Mouse (Mus musculus): ENCODE measurements around the gene Mt2. TPM values are rescaled to one million over a fixed set of nuclear protein-coding genes. Genes with fewer than 3 reads are reported as not detected.
A peak's percentile ranks its signal among the peaks of the same experiment; 100 is the strongest.

The Mt2 gene
- polyA plus RNA-seq, 1 experiment from 2014 or later: 310 TPM

GRCm38 (mm10) chr8:94136192-94136591, 36.3 kb upstream of the Mt2 start:
- ATAC-seq (ENCODE audit: insufficient number of reproducible peaks, insufficient read depth, low FRiP score, low read depth): no peak
- Histone ChIP-seq H3K36me3 (ENCODE audit: control insufficient read depth, insufficient read depth, low read length) (no peaks in the 10 kb centered on the region), H3K4me2 (replicated peaks; ENCODE audit: low read depth, low read length) (no peak overlapping the region), H3K27me3 (ENCODE audit: control insufficient read depth, insufficient read depth, low read length) (no peaks in the 10 kb centered on the region), H3K9me3 (ENCODE audit: control insufficient read depth, low read depth, low read length) (no peaks in the 10 kb centered on the region), H3K4me3 (ENCODE audit: low read depth, low read length) (no peak overlapping the region), H3K27ac (ENCODE audit: low read length) (no peak overlapping the region), H3K4me1 (ENCODE audit: control insufficient read depth, insufficient read depth, low read length) (no peaks in the 10 kb centered on the region), H3K9ac (replicated peaks; ENCODE audit: low read depth, low read length) (no peak overlapping the region)
- WGBS: 58% methylated on average over 7 of the region's 7 CpGs

- H3K4me1 ChIP-seq (ENCODE audit: control insufficient read depth, insufficient read depth, low read length): no peaks in the 10 kb centered on the region
- no peak within 1 kb of the TSS for H3K27ac ChIP-seq (ENCODE audit: low read length)
- H3K36me3 ChIP-seq (ENCODE audit: control insufficient read depth, insufficient read depth, low read length): no peaks in the 10 kb centered on the region
- H3K9me3 ChIP-seq (ENCODE audit: control insufficient read depth, low read depth, low read length): no peaks in the 10 kb centered on the region
- WGBS: 37% methylated on average over 6 of the region's 6 CpGs
- ATAC-seq (ENCODE audit: insufficient number of reproducible peaks, insufficient read depth, low FRiP score, low read depth): no peak
- no peak within 1 kb of the TSS for H3K4me3 ChIP-seq (ENCODE audit: low read depth, low read length)
- no peak within 1 kb of the TSS for H3K4me2 ChIP-seq (replicated peaks; ENCODE audit: low read depth, low read length)
- H3K9ac ChIP-seq (replicated peaks; ENCODE audit: low read depth, low read length): no peak within 1 kb of the TSS
- no peaks in the 10 kb centered on the region for H3K27me3 ChIP-seq (ENCODE audit: control insufficient read depth, insufficient read depth, low read length)
Measured at GRCm38 (mm10) chr8:94136933-94137332, 35.5 kb upstream of the Mt2 start, which contains the start of gene Mt4. TSS of gene Mt4 (plus strand) at chr8:94137197.

- Histone ChIP-seq H3K27ac (ENCODE audit: low read length) (no peak overlapping the region), H3K27me3 (ENCODE audit: control insufficient read depth, insufficient read depth, low read length) (no peaks in the 10 kb centered on the region), H3K4me2 (replicated peaks; ENCODE audit: low read depth, low read length) (no peak overlapping the region), H3K9ac (replicated peaks; ENCODE audit: low read depth, low read length) (no peak overlapping the region), H3K36me3 (ENCODE audit: control insufficient read depth, insufficient read depth, low read length) (no peaks in the 10 kb centered on the region), H3K9me3 (ENCODE audit: control insufficient read depth, low read depth, low read length) (no peaks in the 10 kb centered on the region), H3K4me1 (ENCODE audit: control insufficient read depth, insufficient read depth, low read length) (no peaks in the 10 kb centered on the region), H3K4me3 (ENCODE audit: low read depth, low read length) (no peak overlapping the region)
- WGBS: 88% methylated on average over 4 of the region's 4 CpGs
- ATAC-seq (ENCODE audit: insufficient number of reproducible peaks, insufficient read depth, low FRiP score, low read depth): no peak
Measured at GRCm38 (mm10) chr8:94140266-94140795, 32.1 kb upstream of the Mt2 start.

GRCm38 (mm10) chr8:94148236-94148635, 24.2 kb upstream of the Mt2 start:
- Histone ChIP-seq H3K9ac (replicated peaks; ENCODE audit: low read depth, low read length) (no peak overlapping the region), H3K27ac (ENCODE audit: low read length) (no peak overlapping the region), H3K9me3 (ENCODE audit: control insufficient read depth, low read depth, low read length) (no peaks in the 10 kb centered on the region), H3K36me3 (ENCODE audit: control insufficient read depth, insufficient read depth, low read length) (no peaks in the 10 kb centered on the region), H3K27me3 (ENCODE audit: control insufficient read depth, insufficient read depth, low read length) (peaks cover 7% of the 10 kb centered on the region; the same call in 1 of the 2 replicates), H3K4me3 (ENCODE audit: low read depth, low read length) (no peak overlapping the region), H3K4me2 (replicated peaks; ENCODE audit: low read depth, low read length) (no peak overlapping the region), H3K4me1 (ENCODE audit: control insufficient read depth, insufficient read depth, low read length) (peaks cover 8% of the 10 kb centered on the region; the same call in 1 of the 2 replicates)
- no peak for ATAC-seq (ENCODE audit: insufficient number of reproducible peaks, insufficient read depth, low FRiP score, low read depth)
- 30% methylated on average over 5 of the region's 5 CpGs for WGBS

GRCm38 (mm10) chr8:94150925-94151324, 21.5 kb upstream of the Mt2 start:
- peaks cover 7% of the 10 kb centered on the region; the same call in 1 of the 2 replicates for H3K27me3 ChIP-seq (ENCODE audit: control insufficient read depth, insufficient read depth, low read length)
- H3K4me3 ChIP-seq (ENCODE audit: low read depth, low read length): no peak overlapping the region
- H3K4me2 ChIP-seq (replicated peaks; ENCODE audit: low read depth, low read length): no peak overlapping the region
- WGBS: 80% methylated on average over 5 of the region's 5 CpGs
- no peak overlapping the region for H3K9ac ChIP-seq (replicated peaks; ENCODE audit: low read depth, low read length)
- ATAC-seq (ENCODE audit: insufficient number of reproducible peaks, insufficient read depth, low FRiP score, low read depth): no peak
- H3K4me1 ChIP-seq (ENCODE audit: control insufficient read depth, insufficient read depth, low read length): peaks cover 12% of the 10 kb centered on the region; the same call in 1 of the 2 replicates
- H3K27ac ChIP-seq (ENCODE audit: low read length): no peak overlapping the region
- no peaks in the 10 kb centered on the region for H3K9me3 ChIP-seq (ENCODE audit: control insufficient read depth, low read depth, low read length)
- H3K36me3 ChIP-seq (ENCODE audit: control insufficient read depth, insufficient read depth, low read length): no peaks in the 10 kb centered on the region

DNA sequence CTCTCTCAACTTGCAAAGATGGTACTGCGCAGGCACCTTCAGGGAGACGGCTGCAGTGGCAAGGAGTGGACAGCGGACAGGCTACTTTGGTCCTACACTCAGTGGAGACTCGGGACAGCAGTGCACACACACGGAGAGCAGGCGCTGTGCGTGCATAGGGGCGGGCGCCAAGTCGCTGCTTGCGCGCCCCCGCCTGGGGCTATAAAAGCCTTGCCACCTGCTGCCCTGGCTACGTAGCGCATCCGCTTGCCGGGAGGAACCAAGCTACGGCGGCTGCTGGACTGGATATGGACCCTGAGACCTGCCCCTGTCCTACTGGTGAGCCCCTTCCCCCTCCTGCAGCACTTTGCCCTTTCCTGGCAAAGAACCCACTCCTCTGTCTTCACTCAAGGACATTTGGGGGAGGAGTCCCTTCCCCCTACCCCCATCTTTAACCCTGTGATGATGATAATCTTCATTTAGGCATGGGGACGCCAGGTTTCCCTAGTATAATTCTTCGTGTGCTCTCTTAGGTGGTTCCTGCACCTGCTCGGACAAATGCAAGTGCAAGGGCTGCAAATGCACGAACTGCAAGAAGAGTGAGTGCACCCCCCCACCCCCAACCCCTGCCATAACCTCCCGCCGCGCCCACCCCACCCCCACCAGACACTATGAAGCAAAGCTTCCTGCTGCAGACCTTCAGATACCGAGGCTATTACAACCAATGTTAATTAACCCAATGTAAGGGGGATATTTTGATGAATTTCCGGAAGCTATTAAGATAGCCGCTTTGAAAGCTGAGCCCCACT, 19.8 kb upstream of the Mt2 start, which contains the start of gene Mt3:
TSS of gene Mt3 (plus strand) at position 95 of the 788 bp plus-strand sequence.
- Histone ChIP-seq H3K27me3 (ENCODE audit: control insufficient read depth, insufficient read depth, low read length) (peaks cover 7% of the 10 kb centered on the region; the same call in 1 of the 2 replicates), H3K4me1 (ENCODE audit: control insufficient read depth, insufficient read depth, low read length) (peaks cover 10% of the 10 kb centered on the region; the same call in 1 of the 2 replicates), H3K27ac (ENCODE audit: low read length) (no peak within 1 kb of the TSS), H3K9me3 (ENCODE audit: control insufficient read depth, low read depth, low read length) (no peaks in the 10 kb centered on the region), H3K4me2 (replicated peaks; ENCODE audit: low read depth, low read length) (peak within 1 kb of the TSS; percentile 53), H3K36me3 (ENCODE audit: control insufficient read depth, insufficient read depth, low read length) (no peaks in the 10 kb centered on the region), H3K9ac (replicated peaks; ENCODE audit: low read depth, low read length) (no peak within 1 kb of the TSS), H3K4me3 (ENCODE audit: low read depth, low read length) (peak within 1 kb of the TSS; percentile 11; the same call in 1 of the 2 replicates)
- ATAC-seq (ENCODE audit: insufficient number of reproducible peaks, insufficient read depth, low FRiP score, low read depth): peak; percentile 79; the same call in 1 of the 2 replicates
- 4% methylated on average over 29 of the region's 29 CpGs for WGBS

DNA sequence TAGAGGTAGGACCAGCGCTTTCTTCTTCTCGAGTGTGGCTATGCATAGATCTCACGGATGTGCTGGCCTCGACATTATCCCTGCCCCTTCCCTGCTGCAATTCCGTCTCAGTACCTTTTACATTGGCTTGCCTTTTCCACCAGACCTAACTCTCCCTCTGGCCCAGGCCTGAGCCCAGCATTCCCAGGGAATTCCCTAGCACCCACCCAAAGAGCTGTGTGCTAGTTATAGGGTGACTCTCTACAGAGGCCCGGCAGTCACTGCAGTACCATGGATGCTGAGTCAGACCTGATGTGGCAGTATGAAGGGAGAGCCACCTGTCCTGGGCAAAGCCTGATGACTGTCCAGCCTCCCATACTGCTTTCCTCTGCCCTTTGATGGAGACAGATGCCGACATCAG, 19.0 kb upstream of the Mt2 start:
- Histone ChIP-seq H3K27me3 (ENCODE audit: control insufficient read depth, insufficient read depth, low read length) (peaks cover 7% of the 10 kb centered on the region; the same call in 1 of the 2 replicates), H3K4me2 (replicated peaks; ENCODE audit: low read depth, low read length) (0 out of 2 replicates have a peak overlapping the region, but pooled peaks have one; percentile 53), H3K36me3 (ENCODE audit: control insufficient read depth, insufficient read depth, low read length) (no peaks in the 10 kb centered on the region), H3K27ac (ENCODE audit: low read length) (no peak overlapping the region), H3K4me1 (ENCODE audit: control insufficient read depth, insufficient read depth, low read length) (peaks cover 9% of the 10 kb centered on the region; the same call in 1 of the 2 replicates), H3K9me3 (ENCODE audit: control insufficient read depth, low read depth, low read length) (no peaks in the 10 kb centered on the region), H3K9ac (replicated peaks; ENCODE audit: low read depth, low read length) (no peak overlapping the region), H3K4me3 (ENCODE audit: low read depth, low read length) (no peak overlapping the region)
- no peak for ATAC-seq (ENCODE audit: insufficient number of reproducible peaks, insufficient read depth, low FRiP score, low read depth)
- 36% methylated on average over 7 of the region's 7 CpGs for WGBS

DNA sequence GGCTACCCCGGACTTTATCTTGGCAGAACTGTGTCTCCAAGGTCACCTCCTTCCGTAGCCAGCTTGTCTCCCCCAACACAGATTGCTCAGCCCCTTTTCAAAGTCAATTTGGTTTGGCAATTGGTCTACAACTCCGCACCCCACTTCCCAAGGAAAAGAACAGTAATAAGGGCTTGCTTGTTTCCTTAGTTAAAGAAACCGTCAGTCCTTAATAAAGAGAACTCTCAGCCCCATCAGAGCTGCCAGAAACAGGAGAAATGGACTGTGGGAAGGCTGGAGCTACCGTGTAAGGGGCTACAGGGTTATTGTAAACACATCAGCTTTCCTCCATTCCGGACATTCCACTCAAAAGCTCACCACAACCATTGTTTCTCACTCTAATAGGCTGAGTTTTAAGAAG, 17.9 kb upstream of the Mt2 start:
- Histone ChIP-seq H3K4me2 (replicated peaks; ENCODE audit: low read depth, low read length) (no peak overlapping the region), H3K27me3 (ENCODE audit: control insufficient read depth, insufficient read depth, low read length) (peaks cover 7% of the 10 kb centered on the region; the same call in 1 of the 2 replicates), H3K27ac (ENCODE audit: low read length) (no peak overlapping the region), H3K4me3 (ENCODE audit: low read depth, low read length) (no peak overlapping the region), H3K4me1 (ENCODE audit: control insufficient read depth, insufficient read depth, low read length) (peaks cover 9% of the 10 kb centered on the region; the same call in 1 of the 2 replicates), H3K36me3 (ENCODE audit: control insufficient read depth, insufficient read depth, low read length) (no peaks in the 10 kb centered on the region), H3K9me3 (ENCODE audit: control insufficient read depth, low read depth, low read length) (no peaks in the 10 kb centered on the region), H3K9ac (replicated peaks; ENCODE audit: low read depth, low read length) (no peak overlapping the region)
- 27% methylated on average over 6 of the region's 6 CpGs for WGBS
- ATAC-seq (ENCODE audit: insufficient number of reproducible peaks, insufficient read depth, low FRiP score, low read depth): no peak
